Mouse (Mus musculus) midbrain, embryonic 14.5 days (tissue): ENCODE results near the gene Gpcpd1. TPM values are rescaled to one million over a fixed set of nuclear protein-coding genes. Genes with fewer than 3 reads are reported as not detected.

Source experiments
- ATAC-seq: fragments of 200-750 bp; cut with Nextera tagmentation; 2 replicates; pipeline ENCODE4 v1.8.0; 2017; ENCODE audit warnings: moderate number of reproducible peaks, moderate library complexity; ENCODE audit not compliant: low FRiP score, low TSS enrichment
- DNase-seq: peaks from one replicate; pipeline ENCODE4 v3.0.0-alpha.2; 2015
- H3K27ac ChIP-seq: fragments of 300-500 bp; sonication (generic); replicated peaks from 2 replicates; pipeline ENCODE4 v1.5.1; 2014; ENCODE audit warnings: mild to moderate bottlenecking, low read depth, low read length, moderate library complexity
- H3K27me3 ChIP-seq: fragments of 300-500 bp; sonication (generic); 2 replicates; pipeline ENCODE4 v1.6.1; 2014; ENCODE audit warnings: low read length, control low read depth, mixed read lengths; ENCODE audit not compliant: control insufficient read depth, insufficient read depth
- H3K36me3 ChIP-seq: fragments of 300-500 bp; sonication (generic); 2 replicates; pipeline ENCODE4 v1.6.1; 2014; ENCODE audit warnings: low read length, control low read depth; ENCODE audit not compliant: control insufficient read depth, insufficient read depth
- H3K4me1 ChIP-seq: fragments of 300-500 bp; sonication (generic); 2 replicates; pipeline ENCODE4 v1.6.1; 2014; ENCODE audit warnings: mild to moderate bottlenecking, antibody characterized with exemption, low read length, control low read depth; ENCODE audit not compliant: control insufficient read depth, insufficient read depth
- H3K4me2 ChIP-seq: fragments of 300-500 bp; sonication (generic); 2 replicates; pipeline ENCODE4 v1.6.1; 2014; ENCODE audit warnings: mild to moderate bottlenecking, low read length, moderate library complexity
- H3K4me3 ChIP-seq: fragments of 300-500 bp; sonication (generic); replicated peaks from 2 replicates; pipeline ENCODE4 v1.5.1; 2014; ENCODE audit warnings: low read depth, low read length
- H3K9ac ChIP-seq: fragments of 300-500 bp; sonication (generic); replicated peaks from 2 replicates; pipeline ENCODE4 v1.6.1; 2014; ENCODE audit warnings: mild to moderate bottlenecking, low read length, moderate library complexity
- H3K9me3 ChIP-seq: fragments of 300-500 bp; sonication (generic); 2 replicates; pipeline ENCODE4 v1.6.1; 2016; ENCODE audit warnings: low read length, control low read depth, mixed read lengths; ENCODE audit not compliant: control insufficient read depth
- WGBS: fragments of 180-500 bp; shearing (Covaris S2); extraction: QIAGEN DNeasy Blood & Tissue Kit; methylation state at CpG from one replicate; pipeline ENCODE4 v1.1.7; 2014; 5-methylcytosine and 5-hydroxymethylcytosine counted together
- polyA plus RNA-seq: library from polyadenylated mRNA; unstranded; fragments of >200 nt; fragmentation: Nextera tagmentation; extraction: Ambion mirVana; gene quantifications from 2 replicates; pipeline ENCODE4 v1.2.1, GENCODE M21; 2014

The Gpcpd1 gene
- 87.5 and 104 TPM in 2 replicates for polyA plus RNA-seq

DNA sequence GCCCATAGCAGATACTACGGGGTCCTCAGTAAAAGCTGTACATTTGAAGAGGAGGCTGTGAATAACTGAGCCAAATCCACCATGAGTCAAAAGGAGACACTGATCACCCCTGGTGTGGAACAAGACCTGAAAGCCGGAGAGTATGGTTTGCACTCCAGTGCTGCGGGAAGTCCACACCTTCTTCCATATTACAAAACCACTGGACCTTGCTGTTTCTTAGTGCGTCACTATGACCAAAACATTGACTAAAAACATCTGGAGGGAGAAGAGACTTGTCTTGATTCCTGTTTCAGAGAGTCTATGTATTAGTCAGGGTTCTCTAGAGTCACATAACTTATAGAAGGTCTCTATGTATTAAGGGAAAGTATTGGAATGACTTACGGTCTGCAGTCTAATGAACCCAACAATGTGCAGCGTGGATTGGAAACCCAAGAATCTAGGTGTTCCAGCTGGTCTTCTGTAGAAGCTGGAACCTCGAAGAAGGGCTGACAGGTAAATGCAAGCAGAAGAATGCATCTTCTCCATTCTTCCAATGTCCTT is at the start of gene Gpcpd1:
Gpcpd1 (minus strand) TSS at position 490 of the 540 bp plus-strand sequence.
- no peak within 1 kb of the TSS for H3K4me3 ChIP-seq
- no peak within 1 kb of the TSS for H3K27ac ChIP-seq
- H3K9me3 ChIP-seq, result no peaks in the 10 kb centered on the region
- H3K36me3 ChIP-seq, result no peaks in the 10 kb centered on the region
- no peak for DNase-seq
- no peak within 1 kb of the TSS for H3K9ac ChIP-seq
- ATAC-seq, result no peak
- 95% methylated on average over 7 of the region's 7 CpGs for WGBS
- H3K27me3 ChIP-seq, result no peaks in the 10 kb centered on the region
- H3K4me2 ChIP-seq, result no peak within 1 kb of the TSS
- peaks cover 2% of the 10 kb centered on the region; the same call in 1 of the 2 replicates for H3K4me1 ChIP-seq

DNA sequence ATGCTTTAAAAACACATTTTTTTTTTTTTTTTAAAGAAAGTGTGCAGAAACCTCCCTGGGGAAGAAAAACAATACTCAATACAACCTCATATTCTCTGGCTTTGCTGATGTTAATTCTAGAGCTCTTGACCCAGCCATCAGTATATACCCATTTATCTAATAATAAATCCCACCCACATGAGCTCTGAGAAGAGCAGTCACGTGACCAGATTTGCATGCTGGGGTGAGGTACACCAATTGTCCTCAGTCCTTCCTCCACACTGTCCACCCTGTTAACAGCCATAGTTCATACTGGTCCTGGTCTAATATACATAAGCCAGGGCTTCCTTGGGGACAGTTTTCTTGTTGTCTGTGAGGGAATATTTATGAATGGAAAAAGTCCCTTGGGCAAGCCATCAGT is 49.0 kb upstream of the Gpcpd1 start:
- WGBS, result 90% methylated on average over 1 of the region's 1 CpGs

DNA sequence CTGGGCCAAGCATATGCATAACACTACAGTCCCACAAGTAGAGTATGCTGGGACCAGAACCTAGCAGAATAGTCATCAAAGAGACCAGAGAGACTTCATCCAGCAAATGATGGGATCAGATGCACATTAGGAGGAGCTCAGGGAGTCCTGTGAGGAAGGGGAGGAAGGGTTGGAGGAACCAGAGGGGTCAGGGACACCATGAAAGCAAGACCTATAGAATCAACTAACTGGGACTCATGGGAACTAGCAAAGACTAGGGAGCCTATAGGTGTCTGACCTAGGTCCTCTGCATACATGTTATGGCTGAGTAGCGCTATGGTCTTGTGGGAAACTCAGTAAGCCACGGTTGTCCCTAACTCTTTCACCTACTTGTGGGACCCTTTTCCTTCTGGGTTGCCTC is 41.1 kb upstream of the Gpcpd1 start:
- Histone ChIP-seq H3K27me3 (no peaks in the 10 kb centered on the region), H3K4me2 (no peak overlapping the region), H3K9ac (no peak overlapping the region), H3K4me3 (no peak overlapping the region), H3K4me1 (no peaks in the 10 kb centered on the region), H3K36me3 (no peaks in the 10 kb centered on the region), H3K27ac (no peak overlapping the region), H3K9me3 (no peaks in the 10 kb centered on the region)
- 91% methylated on average over 2 of the region's 2 CpGs for WGBS
- DNase-seq, result no peak
- ATAC-seq, result no peak

More for the DNA sequence above, 49.0 kb upstream of the Gpcpd1 start:
- H3K4me3 ChIP-seq, result no peak overlapping the region
- H3K4me2 ChIP-seq, result no peak overlapping the region
- no peak overlapping the region for H3K27ac ChIP-seq
- no peak overlapping the region for H3K9ac ChIP-seq
- ATAC-seq, result no peak
- no peaks in the 10 kb centered on the region for H3K27me3 ChIP-seq
- H3K4me1 ChIP-seq, result no peaks in the 10 kb centered on the region
- H3K9me3 ChIP-seq, result no peaks in the 10 kb centered on the region
- H3K36me3 ChIP-seq, result no peaks in the 10 kb centered on the region
- no peak for DNase-seq

DNA sequence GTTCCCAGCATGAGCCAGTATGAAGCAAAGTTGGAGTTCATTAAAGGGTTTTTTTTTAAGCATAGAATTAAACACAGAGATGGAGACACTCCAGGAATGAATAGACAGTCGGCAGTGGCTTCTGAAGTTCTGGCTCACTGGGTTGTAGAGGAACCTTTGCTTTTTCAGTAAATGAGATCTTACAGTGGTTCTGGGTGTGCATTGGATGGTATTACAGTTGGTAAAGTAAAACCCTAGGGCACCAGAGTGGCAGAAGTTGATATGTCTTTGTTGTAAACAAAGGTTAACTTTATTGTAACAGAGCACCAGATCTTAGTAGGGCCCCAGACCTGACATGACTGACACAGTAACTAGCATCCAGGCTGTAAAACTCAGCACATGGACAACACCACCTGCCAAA is 35.6 kb upstream of the Gpcpd1 start:
- ATAC-seq, result no peak
- H3K27me3 ChIP-seq, result no peaks in the 10 kb centered on the region
- WGBS, result 74% methylated on average over 1 of the region's 1 CpGs
- no peak overlapping the region for H3K4me3 ChIP-seq
- no peak overlapping the region for H3K27ac ChIP-seq
- no peaks in the 10 kb centered on the region for H3K36me3 ChIP-seq
- no peaks in the 10 kb centered on the region for H3K9me3 ChIP-seq
- DNase-seq, result no peak
- no peaks in the 10 kb centered on the region for H3K4me1 ChIP-seq
- H3K9ac ChIP-seq, result no peak overlapping the region
- H3K4me2 ChIP-seq, result no peak overlapping the region

DNA sequence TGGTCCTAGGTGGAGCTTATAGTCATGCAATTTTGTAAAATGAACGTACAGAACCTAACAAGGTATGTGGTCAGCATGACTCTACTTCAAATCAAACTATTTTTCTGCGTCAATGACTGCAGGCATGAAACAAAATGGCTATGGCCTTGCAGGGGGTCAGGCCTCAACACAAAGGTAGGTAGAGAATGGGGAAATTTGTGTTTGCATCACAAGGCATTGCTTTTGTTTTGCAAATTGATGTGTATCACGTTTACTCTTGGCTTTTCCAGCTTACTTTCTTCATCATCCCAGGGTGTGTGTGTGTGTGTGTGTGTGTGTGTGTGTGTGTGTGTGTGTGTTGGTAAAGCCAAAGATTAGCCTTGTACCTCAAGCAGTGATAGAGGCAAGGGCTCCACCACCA is 30.2 kb upstream of the Gpcpd1 start:
- DNase-seq (no peak), ATAC-seq (no peak)
- H3K4me3 ChIP-seq, result no peak overlapping the region
- H3K4me2 ChIP-seq, result no peak overlapping the region
- no peak overlapping the region for H3K27ac ChIP-seq
- WGBS, result 61% methylated on average over 3 of the region's 3 CpGs
- H3K9ac ChIP-seq, result no peak overlapping the region
- H3K9me3 ChIP-seq, result no peaks in the 10 kb centered on the region
- H3K36me3 ChIP-seq, result no peaks in the 10 kb centered on the region
- no peaks in the 10 kb centered on the region for H3K27me3 ChIP-seq
- H3K4me1 ChIP-seq, result no peaks in the 10 kb centered on the region

DNA sequence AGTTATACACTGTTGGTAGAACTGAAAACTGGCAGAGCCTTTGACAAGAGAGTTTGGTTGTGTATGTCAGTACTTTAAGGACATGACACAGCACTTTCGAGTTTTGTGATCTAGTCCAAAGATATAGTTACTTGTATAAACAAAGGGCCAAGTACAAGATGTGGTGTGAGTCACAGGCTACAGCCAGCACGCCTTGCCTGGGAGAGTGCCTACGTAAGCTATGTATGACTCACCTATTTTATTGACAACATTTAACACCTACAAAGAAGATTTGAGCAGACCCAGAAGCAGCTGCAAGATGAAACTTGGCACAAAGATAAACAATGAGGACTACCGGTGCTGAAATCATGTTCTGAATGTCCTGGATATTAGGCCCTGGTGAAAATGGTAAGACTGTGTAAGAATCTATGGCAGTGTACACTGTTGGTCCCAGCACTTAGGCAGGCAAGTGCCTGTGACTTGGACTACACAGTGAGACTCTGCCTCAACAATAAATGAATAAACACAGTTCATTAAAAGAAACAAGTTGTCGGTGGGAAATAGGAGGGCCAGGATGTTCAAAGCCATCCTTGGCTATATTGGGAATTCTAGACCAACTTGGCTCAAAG is 26.2 kb upstream of the Gpcpd1 start:
- Histone ChIP-seq H3K4me2 (no peak overlapping the region), H3K9me3 (no peaks in the 10 kb centered on the region), H3K4me3 (no peak overlapping the region), H3K27me3 (no peaks in the 10 kb centered on the region), H3K27ac (no peak overlapping the region), H3K4me1 (no peaks in the 10 kb centered on the region), H3K36me3 (no peaks in the 10 kb centered on the region), H3K9ac (no peak overlapping the region)
- 92% methylated on average over 5 of the region's 5 CpGs for WGBS
- ATAC-seq (no peak), DNase-seq (no peak)

DNA sequence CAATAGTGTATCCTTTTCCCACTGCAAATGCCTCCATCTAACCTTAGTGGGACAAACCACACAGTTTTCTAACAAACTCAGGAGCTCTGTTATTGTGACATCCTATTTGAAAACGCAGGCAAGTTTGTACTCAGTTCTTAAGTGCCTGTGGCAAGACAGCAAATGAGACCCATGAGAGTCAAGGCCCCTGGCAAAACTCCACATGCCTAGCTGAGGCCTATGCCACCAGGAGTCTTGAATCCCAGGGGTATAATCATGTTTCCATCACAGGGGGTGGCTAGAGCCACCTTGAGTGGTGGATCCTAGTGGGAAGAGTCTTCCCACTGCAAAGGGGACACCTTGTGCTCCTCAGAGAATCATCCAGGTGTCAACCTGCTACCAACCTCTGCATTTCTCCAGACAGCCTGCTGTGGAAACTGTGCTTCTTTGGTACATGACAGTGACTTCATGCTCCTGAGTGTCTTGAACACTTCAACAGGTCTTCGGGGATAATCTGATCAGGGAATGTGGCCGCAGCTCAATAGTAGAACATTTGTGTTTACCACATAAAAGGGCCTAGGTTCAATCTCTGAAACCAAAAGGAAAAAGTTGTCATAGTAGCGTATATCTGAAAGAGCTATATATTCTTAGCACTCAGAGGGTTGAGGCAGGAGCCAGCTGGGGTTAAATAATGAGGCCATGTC is 24.2 kb upstream of the Gpcpd1 start:
- ATAC-seq, result no peak
- no peaks in the 10 kb centered on the region for H3K9me3 ChIP-seq

DNA sequence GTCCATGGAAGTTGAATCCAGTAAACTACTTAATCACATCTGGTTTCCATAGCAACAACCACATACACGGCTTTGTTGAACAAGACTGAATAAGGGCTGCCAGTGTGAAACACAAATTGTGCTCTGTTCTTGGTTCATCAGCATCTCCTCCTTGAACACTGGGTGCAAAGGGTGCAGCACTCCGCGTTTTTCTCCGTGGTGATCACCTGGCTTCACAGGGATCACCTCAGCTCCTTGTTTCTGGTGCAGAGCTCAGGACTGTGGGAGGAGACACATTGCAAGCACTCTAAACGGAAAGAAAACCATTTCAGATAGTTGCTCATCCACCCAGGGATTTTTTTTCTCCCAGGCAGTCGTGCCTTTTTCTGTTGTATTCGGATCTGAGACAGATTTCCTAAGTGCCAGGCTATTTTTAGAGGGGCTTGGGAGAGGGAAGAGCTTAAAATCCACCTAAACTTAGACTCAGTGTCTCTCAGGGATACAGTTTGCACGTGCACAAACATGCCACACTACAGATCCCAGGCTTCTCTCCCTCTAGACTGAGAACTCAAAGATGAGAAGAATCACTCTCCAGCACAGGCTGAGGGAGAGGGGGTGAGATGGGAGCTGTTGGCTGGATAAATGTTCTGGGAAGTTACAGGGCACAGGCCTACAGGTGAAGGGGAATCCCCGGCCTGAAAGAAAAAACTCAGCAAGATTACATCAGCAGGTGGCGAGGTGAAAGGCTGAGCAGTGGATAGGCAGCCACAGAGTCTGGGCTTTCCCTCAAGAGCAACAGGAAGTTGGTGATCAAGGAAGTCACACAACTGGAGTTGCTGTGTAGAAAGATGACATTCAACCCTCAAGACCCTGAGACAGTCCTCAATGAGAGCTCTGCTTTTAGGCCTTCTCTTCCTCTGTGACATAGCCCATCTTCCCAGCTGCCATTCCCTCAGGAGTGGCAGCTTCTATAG is 19.9 kb upstream of the Gpcpd1 start:
- no peaks in the 10 kb centered on the region for H3K36me3 ChIP-seq
- no peaks in the 10 kb centered on the region for H3K9me3 ChIP-seq
- no peak overlapping the region for H3K4me3 ChIP-seq
- no peaks in the 10 kb centered on the region for H3K4me1 ChIP-seq
- no peak overlapping the region for H3K4me2 ChIP-seq
- H3K27ac ChIP-seq, result no peak overlapping the region; the same call in 1 of the 2 replicates
- DNase-seq, result peak; percentile 71
- no peak overlapping the region for H3K9ac ChIP-seq
- WGBS, result 42% methylated on average over 10 of the region's 10 CpGs
- no peak for ATAC-seq
- H3K27me3 ChIP-seq, result no peaks in the 10 kb centered on the region

More for the DNA sequence above, 24.2 kb upstream of the Gpcpd1 start:
- no peaks in the 10 kb centered on the region for H3K4me1 ChIP-seq
- no peak overlapping the region for H3K9ac ChIP-seq
- WGBS, result 88% methylated on average over 4 of the region's 4 CpGs
- no peaks in the 10 kb centered on the region for H3K27me3 ChIP-seq
- no peak overlapping the region for H3K4me2 ChIP-seq
- DNase-seq, result no peak
- no peak overlapping the region for H3K27ac ChIP-seq
- no peaks in the 10 kb centered on the region for H3K36me3 ChIP-seq
- H3K4me3 ChIP-seq, result no peak overlapping the region
